Mouse (Mus musculus) liver, adult 2 months (tissue): ENCODE data around the gene Psmb11. TPM values are rescaled to one million over a fixed set of nuclear protein-coding genes. Genes with fewer than 3 reads are reported as not detected.

Source experiments
- DNase-seq: peaks from one replicate; pipeline ENCODE4 v3.0.0-alpha.2; 2011; ENCODE audit warnings: low read depth, low spot score; ENCODE audit errors: extremely low read depth
- H3K27ac ChIP-seq: fragments of 200-500 bp; replicated peaks from 2 replicates; pipeline ENCODE4 v1.5.1; 2012; ENCODE audit warnings: low read depth, mild to moderate bottlenecking, control low read depth, inconsistent platforms, low read length; ENCODE audit not compliant: insufficient read depth
- H3K27me3 ChIP-seq: fragments of 200-500 bp; 2 replicates; pipeline ENCODE4 v1.6.1; 2012; ENCODE audit warnings: mild to moderate bottlenecking, moderate library complexity, low read length, inconsistent platforms; ENCODE audit not compliant: control insufficient read depth, insufficient read depth
- H3K36me3 ChIP-seq: fragments of 200-500 bp; 2 replicates; pipeline ENCODE4 v1.6.1; 2012; ENCODE audit warnings: low read length, inconsistent platforms; ENCODE audit not compliant: control insufficient read depth, insufficient read depth
- H3K4me1 ChIP-seq: fragments of 200-500 bp; 2 replicates; pipeline ENCODE4 v1.6.1; 2011; ENCODE audit warnings: low read length; ENCODE audit not compliant: control insufficient read depth, insufficient read depth
- H3K4me3 ChIP-seq: fragments of 200-500 bp; 2 replicates; pipeline ENCODE4 v1.5.1; 2011; ENCODE audit warnings: low read depth, mild to moderate bottlenecking, control low read depth, low read length, moderate library complexity; ENCODE audit not compliant: insufficient read depth
- H3K79me2 ChIP-seq: fragments of 200-500 bp; 2 replicates; pipeline ENCODE4 v1.6.1; 2012; ENCODE audit warnings: inconsistent platforms, mild to moderate bottlenecking, low read length, moderate library complexity; ENCODE audit not compliant: control insufficient read depth, insufficient read depth
- H3K9ac ChIP-seq: fragments of 200-500 bp; 2 replicates; pipeline ENCODE4 v1.6.1; 2012; ENCODE audit warnings: low read depth, mild to moderate bottlenecking, control low read depth, inconsistent platforms, low read length
- CTCF ChIP-seq: fragments of 200-500 bp; IDR thresholded peaks from 2 replicates; pipeline ENCODE4 v1.5.1; 2011; ENCODE audit warnings: low read depth, low read length, control low read depth
- POLR2A ChIP-seq: fragments of 200-500 bp; IDR thresholded peaks from 2 replicates; pipeline ENCODE4 v1.6.1; 2011; ENCODE audit warnings: low read length, control low read depth; ENCODE audit not compliant: insufficient read depth; ENCODE audit errors: extremely low read depth
- WGBS: fragments of 180-500 bp; shearing (Covaris S2); methylation state at CpG from one replicate; pipeline ENCODE4 v1.1.7; 2018; 5-methylcytosine and 5-hydroxymethylcytosine counted together
- polyA plus RNA-seq: library from polyadenylated mRNA; depleted of rRNA; stranded (reverse); fragments of >200 nt; gene quantifications from 2 replicates; pipeline ENCODE4 v1.2.3, GENCODE M21; 2012
- total RNA-seq: library from RNA; depleted of rRNA; stranded (reverse); fragments of >200 nt; gene quantifications from 2 replicates; pipeline ENCODE4 v1.2.3, GENCODE M21; 2014

The Psmb11 gene
- total and polyA plus RNA-seq, 2 experiments = not detected

DNA sequence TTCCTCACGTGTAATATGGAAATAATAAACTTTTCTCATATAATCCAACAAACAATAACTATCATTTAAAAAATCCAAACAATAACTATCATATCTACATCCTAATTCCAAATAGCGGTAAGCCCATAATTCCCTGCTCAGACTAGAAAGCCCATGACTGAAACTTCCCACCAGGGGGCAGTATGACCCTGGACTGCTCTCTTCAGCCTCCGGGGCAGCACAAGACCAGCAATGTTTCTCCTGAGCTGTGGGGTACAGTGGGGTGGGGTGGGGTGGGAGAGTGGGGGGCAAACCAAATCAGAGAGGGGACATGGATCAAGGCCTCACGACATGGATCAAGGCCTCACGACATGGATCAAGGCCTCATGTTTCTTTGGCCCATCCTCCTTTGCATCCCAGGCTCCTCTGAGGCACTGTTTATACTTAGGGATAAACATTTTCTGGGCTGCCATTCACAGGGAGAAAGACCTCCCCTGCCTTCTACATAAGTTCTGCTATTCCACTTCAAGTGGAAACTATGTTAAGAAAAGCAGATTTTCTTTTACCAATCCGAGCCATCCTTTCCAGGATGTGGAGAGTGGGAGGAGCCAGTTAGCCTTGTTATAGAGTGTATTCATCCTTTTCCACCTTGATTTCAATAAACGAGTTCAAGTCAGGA, 37.4 kb upstream of the Psmb11 start:
- Histone ChIP-seq H3K27me3 (no peaks in the 10 kb centered on the region), H3K4me3 (no peak overlapping the region), H3K36me3 (no peaks in the 10 kb centered on the region), H3K79me2 (no peaks in the 10 kb centered on the region), H3K9ac (no peak overlapping the region), H3K4me1 (peaks cover 23% of the 10 kb centered on the region), H3K27ac (no peak overlapping the region)
- peak; percentile 36 for DNase-seq
- WGBS = 57% methylated on average over 7 of the region's 7 CpGs
- peak; percentile 77 for TF ChIP-seq CTCF
- TF ChIP-seq POLR2A = no peak

DNA sequence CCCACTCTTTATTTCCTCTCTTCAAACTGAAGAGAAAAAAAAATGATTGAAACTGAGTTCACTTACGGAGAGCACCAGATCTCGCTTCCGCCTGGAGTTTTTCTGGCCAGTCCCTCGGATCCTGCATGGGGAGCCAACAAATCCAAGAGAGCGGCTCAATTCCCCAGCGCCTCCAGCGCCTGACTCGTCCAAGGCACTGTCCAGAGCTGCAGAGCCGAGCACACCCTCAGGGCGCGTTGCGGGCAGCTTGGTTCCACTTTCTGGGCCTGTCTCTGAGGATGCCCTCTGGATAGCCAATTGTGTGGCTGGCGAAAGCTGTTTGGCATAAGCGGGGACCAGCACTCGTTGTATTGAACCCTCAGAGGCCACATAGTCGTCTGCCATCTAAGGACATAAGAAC, 30.2 kb upstream of the Psmb11 start:
- H3K9ac ChIP-seq = no peak overlapping the region
- no peaks in the 10 kb centered on the region for H3K27me3 ChIP-seq
- no peak overlapping the region for H3K4me3 ChIP-seq
- H3K79me2 ChIP-seq = no peaks in the 10 kb centered on the region
- no peaks in the 10 kb centered on the region for H3K4me1 ChIP-seq
- 97% methylated on average over 16 of the region's 16 CpGs for WGBS
- no peak for TF ChIP-seq CTCF
- TF ChIP-seq POLR2A = no peak
- H3K36me3 ChIP-seq = no peaks in the 10 kb centered on the region; the same call in 1 of the 2 replicates
- no peak for DNase-seq
- H3K27ac ChIP-seq = no peak overlapping the region

DNA sequence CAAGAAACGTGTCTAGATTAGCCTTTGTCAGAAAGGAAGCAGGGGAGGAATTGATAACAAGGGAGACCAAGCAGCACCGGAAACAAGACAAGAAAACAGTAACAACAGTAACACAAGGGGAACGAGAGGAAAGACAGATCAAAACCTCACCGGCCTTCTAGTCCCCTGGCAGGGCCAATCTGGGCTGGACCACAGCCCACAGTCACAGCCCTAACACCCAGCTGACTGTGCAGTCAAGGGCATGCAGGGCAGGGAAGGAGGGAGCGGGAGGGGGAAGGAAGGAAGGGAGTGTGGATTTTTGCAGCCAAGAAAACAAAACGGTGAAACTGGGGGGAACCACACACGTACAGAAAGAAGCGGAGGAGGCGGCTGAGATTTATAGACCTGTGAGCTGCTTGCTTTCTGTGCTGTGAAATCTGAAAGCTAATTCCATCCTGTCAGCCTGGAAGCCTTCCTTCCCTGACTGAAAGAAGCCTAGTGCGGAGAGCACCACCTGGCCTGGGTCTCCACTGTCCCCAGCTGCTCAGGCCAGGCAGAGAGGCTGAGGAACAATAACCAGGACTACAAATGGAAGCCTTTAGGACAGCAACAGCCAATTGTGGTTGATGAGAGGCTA, 28.8 kb upstream of the Psmb11 start:
- Histone ChIP-seq H3K79me2 (no peaks in the 10 kb centered on the region), H3K4me1 (no peaks in the 10 kb centered on the region), H3K4me3 (no peak overlapping the region), H3K27me3 (no peaks in the 10 kb centered on the region), H3K27ac (0 out of 2 replicates have a peak overlapping the region, but pooled peaks have one; percentile 26), H3K9ac (no peak overlapping the region), H3K36me3 (no peaks in the 10 kb centered on the region; the same call in 1 of the 2 replicates)
- TF ChIP-seq CTCF = no peak
- no peak for TF ChIP-seq POLR2A
- WGBS = 63% methylated on average over 10 of the region's 10 CpGs
- DNase-seq = no peak

DNA sequence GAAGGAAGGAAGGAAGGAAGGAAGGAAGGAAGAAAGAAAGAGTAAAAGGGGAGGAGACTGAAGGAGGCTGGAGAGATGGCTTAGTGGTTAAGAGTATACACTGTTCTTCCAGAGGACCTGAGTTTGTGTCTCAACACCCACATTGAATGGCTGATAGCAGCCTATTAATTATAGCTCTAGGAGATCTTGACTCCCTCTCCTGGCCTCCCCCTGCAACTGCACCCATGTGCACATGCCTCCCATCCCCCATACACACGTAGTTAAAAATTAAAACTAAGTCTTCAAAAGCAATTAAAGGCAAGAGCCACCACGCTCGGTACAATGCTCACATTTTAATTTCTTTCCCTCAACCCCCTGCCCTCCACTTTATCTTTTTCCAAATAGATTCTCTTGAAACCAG, 27.2 kb upstream of the Psmb11 start:
- Histone ChIP-seq H3K36me3 (no peaks in the 10 kb centered on the region; the same call in 1 of the 2 replicates), H3K79me2 (no peaks in the 10 kb centered on the region), H3K9ac (no peak overlapping the region), H3K27me3 (no peaks in the 10 kb centered on the region), H3K27ac (no peak overlapping the region), H3K4me3 (no peak overlapping the region), H3K4me1 (no peaks in the 10 kb centered on the region)
- TF ChIP-seq CTCF = peak; percentile 71
- no peak for TF ChIP-seq POLR2A
- 91% methylated on average over 3 of the region's 3 CpGs for WGBS
- DNase-seq = no peak

DNA sequence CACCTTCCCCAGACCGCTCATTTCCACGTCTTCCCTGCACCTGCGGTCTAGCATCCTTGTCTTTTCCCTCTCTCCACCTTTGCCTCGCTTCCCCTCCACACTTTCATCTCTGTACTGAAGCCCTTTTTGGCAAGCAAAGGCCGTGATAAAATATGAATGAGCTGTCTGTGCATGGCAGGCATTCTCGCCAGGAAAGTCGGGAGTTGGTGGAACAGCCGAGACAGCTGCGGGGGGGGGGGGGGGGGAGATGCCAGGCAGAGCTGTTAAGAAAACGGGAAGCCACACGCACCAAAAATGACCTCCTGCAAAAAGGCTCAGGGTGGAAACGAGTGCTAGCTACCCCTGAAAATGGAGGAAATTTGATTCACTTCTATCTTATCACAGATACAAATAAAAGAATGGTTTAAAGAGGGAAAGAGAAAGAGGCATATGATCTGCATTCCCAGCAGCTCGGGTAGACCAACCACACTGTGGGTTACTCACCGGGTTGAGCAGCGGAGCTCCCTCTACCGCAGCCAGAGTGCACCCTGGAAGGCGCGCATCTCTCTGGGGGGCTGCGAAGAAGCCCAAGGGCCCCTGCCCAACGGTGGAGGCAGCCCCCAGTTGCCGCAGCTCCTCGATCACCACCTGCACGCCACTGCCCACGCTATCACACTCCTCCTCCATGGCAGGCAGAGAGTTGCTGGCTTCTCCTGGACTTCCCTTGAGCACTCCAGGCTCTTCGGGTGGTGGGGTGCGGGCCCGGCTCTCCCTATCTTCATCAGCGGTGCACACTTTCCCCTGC, 26.4 kb upstream of the Psmb11 start:
- Histone ChIP-seq H3K9ac (no peak overlapping the region), H3K36me3 (no peaks in the 10 kb centered on the region; the same call in 1 of the 2 replicates), H3K79me2 (no peaks in the 10 kb centered on the region), H3K4me3 (no peak overlapping the region), H3K27me3 (no peaks in the 10 kb centered on the region), H3K27ac (no peak overlapping the region), H3K4me1 (no peaks in the 10 kb centered on the region)
- DNase-seq = no peak
- TF ChIP-seq CTCF (no peak), POLR2A (no peak)
- WGBS = 89% methylated on average over 28 of the region's 28 CpGs

DNA sequence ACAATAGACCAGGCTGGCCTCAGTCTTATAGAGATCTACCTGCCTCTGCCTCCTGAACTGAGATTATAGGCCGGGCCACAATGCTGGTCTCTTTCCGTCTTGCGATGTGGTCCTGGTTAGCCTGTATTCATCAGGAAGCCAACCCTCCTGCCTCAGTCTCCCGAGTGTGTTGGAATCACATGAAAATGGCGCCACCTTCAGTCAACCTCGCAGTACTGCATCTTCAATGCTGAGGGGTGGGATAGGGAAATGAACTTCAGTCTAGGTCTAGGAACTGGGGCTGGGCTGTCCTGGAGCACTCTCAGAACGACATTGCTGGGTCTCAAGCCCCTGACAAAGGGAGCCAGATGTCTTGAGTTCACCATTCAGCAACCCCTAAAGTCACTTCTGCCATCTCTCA, 24.1 kb upstream of the Psmb11 start:
- Histone ChIP-seq H3K4me3 (no peak overlapping the region), H3K9ac (no peak overlapping the region), H3K27ac (no peak overlapping the region), H3K27me3 (no peaks in the 10 kb centered on the region), H3K79me2 (no peaks in the 10 kb centered on the region), H3K4me1 (no peaks in the 10 kb centered on the region), H3K36me3 (no peaks in the 10 kb centered on the region)
- TF ChIP-seq CTCF = peak; percentile 78
- no peak for TF ChIP-seq POLR2A
- DNase-seq = no peak
- WGBS = 74% methylated on average over 7 of the region's 7 CpGs
